Mouse (Mus musculus) hindbrain, embryonic 14.5 days (tissue): ENCODE measurements at regions not wholly inside any gene's neighbourhood (a gene's known extent, or its start where the extent isn't known, plus 50 kb on each side); places are given as distances from the start of the nearest gene placed in this dataset.

Experiments
- ATAC-seq: fragments of 200-750 bp; cut with Nextera tagmentation; 2 replicates; pipeline ENCODE4 v1.8.0; 2017; ENCODE audit warnings: moderate number of reproducible peaks, mild to moderate bottlenecking, moderate TSS enrichment, moderate library complexity; ENCODE audit not compliant: low FRiP score
- DNase-seq: peaks from one replicate; pipeline ENCODE4 v3.0.0-alpha.2; 2015; ENCODE audit warnings: low spot score
- H3K27ac ChIP-seq: fragments of 300-500 bp; sonication (generic); 2 replicates; pipeline ENCODE4 v1.5.1; 2014; ENCODE audit warnings: mild to moderate bottlenecking, moderate library complexity
- H3K27me3 ChIP-seq: fragments of 300-500 bp; sonication (generic); 2 replicates; pipeline ENCODE4 v1.6.1; 2014; ENCODE audit warnings: mild to moderate bottlenecking, low read length, mixed read lengths; ENCODE audit not compliant: control insufficient read depth, insufficient read depth
- H3K36me3 ChIP-seq: fragments of 300-500 bp; sonication (generic); replicated peaks from 2 replicates; pipeline ENCODE4 v1.6.1; 2014; ENCODE audit not compliant: control insufficient read depth, insufficient read depth
- H3K4me1 ChIP-seq: fragments of 300-500 bp; sonication (generic); replicated peaks from 2 replicates; pipeline ENCODE4 v1.6.1; 2014; ENCODE audit warnings: antibody characterized with exemption, low read length, mixed read lengths; ENCODE audit not compliant: control insufficient read depth, insufficient read depth
- H3K4me2 ChIP-seq: fragments of 300-500 bp; sonication (generic); replicated peaks from 2 replicates; pipeline ENCODE4 v1.6.1; 2014; ENCODE audit warnings: mild to moderate bottlenecking, moderate library complexity
- H3K4me3 ChIP-seq: fragments of 300-500 bp; sonication (generic); replicated peaks from 2 replicates; pipeline ENCODE4 v1.5.1; 2014; ENCODE audit warnings: mild to moderate bottlenecking, low read length
- H3K9ac ChIP-seq: fragments of 300-500 bp; sonication (generic); 2 replicates; pipeline ENCODE4 v1.6.1; 2014
- H3K9me3 ChIP-seq: fragments of 300-500 bp; sonication (generic); 2 replicates; pipeline ENCODE4 v1.6.1; 2016; ENCODE audit warnings: low read length; ENCODE audit not compliant: control insufficient read depth
- WGBS: fragments of 180-500 bp; shearing (Covaris S2); extraction: QIAGEN DNeasy Blood & Tissue Kit; methylation state at CpG from one replicate; pipeline ENCODE4 v1.1.7; 2014; 5-methylcytosine and 5-hydroxymethylcytosine counted together

- no peaks in the 10 kb centered on the region for H3K27me3 ChIP-seq
- 81% methylated on average over 7 of the region's 7 CpGs for WGBS
- no peak overlapping the region for H3K27ac ChIP-seq
- H3K9me3 ChIP-seq, result no peaks in the 10 kb centered on the region
- no peak overlapping the region for H3K4me2 ChIP-seq
- no peaks in the 10 kb centered on the region for H3K36me3 ChIP-seq
- ATAC-seq, result no peak
- no peak for DNase-seq
- H3K9ac ChIP-seq, result no peak overlapping the region
- no peak overlapping the region for H3K4me3 ChIP-seq
- no peaks in the 10 kb centered on the region for H3K4me1 ChIP-seq
Measured at GRCm38 (mm10) chr9:112839071-112839793, 603.5 kb upstream of the Arpp21 start.

DNA sequence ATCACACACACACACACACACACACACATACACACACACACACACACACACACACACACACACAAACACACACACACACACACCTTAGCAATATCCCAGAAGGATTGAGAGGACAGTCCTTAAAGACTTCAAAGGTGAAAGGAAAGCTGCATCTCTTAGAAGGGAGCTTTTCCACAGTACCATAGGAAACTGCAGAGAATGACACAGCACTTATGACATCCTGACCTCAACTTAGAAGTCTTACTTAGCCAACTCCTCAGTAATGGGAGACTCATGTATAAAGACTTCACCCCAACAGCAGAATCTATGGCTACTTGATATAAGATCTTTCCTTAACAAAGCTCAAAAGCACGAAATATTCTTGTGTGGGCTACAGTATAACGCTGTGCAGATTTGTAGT, 601.8 kb upstream of the Arpp21 start:
- ATAC-seq (no peak), DNase-seq (no peak)
- WGBS, result 92% methylated on average over 2 of the region's 2 CpGs
- Histone ChIP-seq H3K9me3 (no peaks in the 10 kb centered on the region), H3K27me3 (no peaks in the 10 kb centered on the region), H3K4me2 (no peak overlapping the region), H3K4me3 (no peak overlapping the region), H3K9ac (no peak overlapping the region), H3K27ac (no peak overlapping the region), H3K36me3 (no peaks in the 10 kb centered on the region), H3K4me1 (no peaks in the 10 kb centered on the region)

DNA sequence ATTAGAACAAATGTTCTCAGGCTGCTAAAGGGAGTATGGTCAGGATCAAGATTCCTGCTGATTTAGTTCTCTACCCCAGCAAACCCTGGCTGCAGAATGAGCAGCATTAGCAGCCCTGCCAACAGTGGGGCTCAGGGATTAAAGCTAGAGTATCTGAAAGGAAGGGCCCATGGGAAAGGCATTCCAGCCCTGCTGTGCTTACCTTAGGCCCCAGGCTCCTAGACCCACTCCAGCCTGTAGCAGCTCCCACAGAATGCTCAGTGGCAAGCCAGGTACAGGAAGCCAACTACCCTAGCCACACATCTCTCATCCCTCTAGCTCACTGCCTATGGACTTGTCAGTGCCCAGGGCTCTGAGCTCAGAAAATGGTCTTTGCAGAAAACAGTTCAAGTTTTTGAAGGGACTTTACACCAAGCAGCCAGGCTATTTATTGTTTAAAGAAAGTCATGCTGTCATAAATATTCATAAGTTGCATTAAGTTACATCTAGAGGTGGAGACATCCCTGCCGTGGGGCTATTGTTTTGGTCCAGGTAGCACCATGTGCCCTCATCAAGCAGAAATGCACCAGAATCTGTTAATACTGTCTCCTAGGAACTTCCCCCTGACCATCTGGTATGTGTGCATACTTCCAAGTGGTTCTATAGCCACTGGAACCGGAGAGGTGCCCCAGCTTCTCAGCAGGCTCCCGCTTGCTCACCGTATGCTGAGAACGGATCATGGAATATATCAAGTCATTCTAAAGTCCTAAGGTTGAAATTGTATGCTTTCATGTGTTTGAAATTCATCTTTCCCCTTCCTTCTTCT, 598.9 kb upstream of the Arpp21 start:
- DNase-seq, result no peak
- H3K4me2 ChIP-seq, result no peak overlapping the region
- H3K9ac ChIP-seq, result no peak overlapping the region
- ATAC-seq, result no peak
- no peaks in the 10 kb centered on the region for H3K4me1 ChIP-seq
- H3K9me3 ChIP-seq, result no peaks in the 10 kb centered on the region
- 69% methylated on average over 5 of the region's 5 CpGs for WGBS
- no peak overlapping the region for H3K4me3 ChIP-seq
- H3K27me3 ChIP-seq, result no peaks in the 10 kb centered on the region
- H3K36me3 ChIP-seq, result no peaks in the 10 kb centered on the region
- no peak overlapping the region for H3K27ac ChIP-seq

GRCm38 (mm10) chr9:112831102-112831501, 595.4 kb upstream of the Arpp21 start:
- no peak overlapping the region for H3K4me2 ChIP-seq
- H3K4me3 ChIP-seq, result no peak overlapping the region
- H3K9ac ChIP-seq, result no peak overlapping the region
- H3K4me1 ChIP-seq, result no peaks in the 10 kb centered on the region
- H3K36me3 ChIP-seq, result no peaks in the 10 kb centered on the region
- H3K9me3 ChIP-seq, result no peaks in the 10 kb centered on the region
- H3K27me3 ChIP-seq, result no peaks in the 10 kb centered on the region
- ATAC-seq (no peak), DNase-seq (no peak)
- no peak overlapping the region for H3K27ac ChIP-seq
- WGBS, result 74% methylated on average over 2 of the region's 2 CpGs

DNA sequence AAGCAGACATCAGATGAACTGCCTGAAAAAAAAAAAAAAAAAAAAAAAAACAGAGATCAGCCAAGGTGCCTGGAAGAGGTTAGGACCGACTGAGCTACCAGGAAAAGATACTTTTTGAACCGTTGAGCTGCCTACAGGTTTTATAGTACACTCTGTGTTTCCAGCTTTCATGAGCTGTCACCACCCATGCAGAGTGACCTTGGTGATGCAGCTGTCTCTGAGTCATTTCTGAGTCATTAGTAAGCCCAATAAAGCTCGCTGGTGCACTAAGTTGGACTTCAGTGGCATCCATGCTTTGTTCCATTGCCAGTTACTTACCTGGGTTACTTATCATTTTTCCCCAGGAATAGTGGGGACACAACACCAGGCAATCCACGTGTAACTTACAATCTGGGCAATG, 592.9 kb upstream of the Arpp21 start:
- ATAC-seq, result no peak
- no peak overlapping the region for H3K4me2 ChIP-seq
- WGBS, result 81% methylated on average over 4 of the region's 4 CpGs

GRCm38 (mm10) chr9:112826592-112826991, 590.9 kb upstream of the Arpp21 start:
- 48% methylated on average over 5 of the region's 5 CpGs for WGBS
- no peak overlapping the region for H3K4me3 ChIP-seq
- no peaks in the 10 kb centered on the region for H3K27me3 ChIP-seq
- H3K9me3 ChIP-seq, result no peaks in the 10 kb centered on the region
- no peak overlapping the region for H3K4me2 ChIP-seq
- ATAC-seq (no peak), DNase-seq (no peak)
- H3K27ac ChIP-seq, result no peak overlapping the region
- H3K9ac ChIP-seq, result no peak overlapping the region
- no peaks in the 10 kb centered on the region for H3K36me3 ChIP-seq
- H3K4me1 ChIP-seq, result no peaks in the 10 kb centered on the region

More for the DNA sequence above, 592.9 kb upstream of the Arpp21 start:
- Histone ChIP-seq H3K9me3 (no peaks in the 10 kb centered on the region), H3K27me3 (no peaks in the 10 kb centered on the region), H3K36me3 (no peaks in the 10 kb centered on the region), H3K9ac (no peak overlapping the region), H3K4me1 (no peaks in the 10 kb centered on the region), H3K4me3 (no peak overlapping the region), H3K27ac (no peak overlapping the region)
- no peak for DNase-seq

- no peaks in the 10 kb centered on the region for H3K4me1 ChIP-seq
Measured at GRCm38 (mm10) chr9:112821940-112822339, 586.2 kb upstream of the Arpp21 start.

GRCm38 (mm10) chr9:112811946-112812345, 576.2 kb upstream of the Arpp21 start:
- Histone ChIP-seq H3K9me3 (no peaks in the 10 kb centered on the region), H3K36me3 (no peaks in the 10 kb centered on the region), H3K4me1 (no peaks in the 10 kb centered on the region), H3K27me3 (no peaks in the 10 kb centered on the region), H3K4me3 (no peak overlapping the region), H3K4me2 (no peak overlapping the region), H3K9ac (no peak overlapping the region), H3K27ac (no peak overlapping the region)
- DNase-seq, result no peak
- WGBS, result 45% methylated on average over 1 of the region's 1 CpGs
- no peak for ATAC-seq

More at GRCm38 (mm10) chr9:112821940-112822339, 586.2 kb upstream of the Arpp21 start:
- no peaks in the 10 kb centered on the region for H3K36me3 ChIP-seq
- H3K9me3 ChIP-seq, result no peaks in the 10 kb centered on the region
- no peak overlapping the region for H3K9ac ChIP-seq
- no peaks in the 10 kb centered on the region for H3K27me3 ChIP-seq
- H3K4me3 ChIP-seq, result no peak overlapping the region
- DNase-seq (no peak), ATAC-seq (no peak)
- no peak overlapping the region for H3K27ac ChIP-seq
- H3K4me2 ChIP-seq, result no peak overlapping the region
- WGBS, result 79% methylated on average over 1 of the region's 1 CpGs

DNA sequence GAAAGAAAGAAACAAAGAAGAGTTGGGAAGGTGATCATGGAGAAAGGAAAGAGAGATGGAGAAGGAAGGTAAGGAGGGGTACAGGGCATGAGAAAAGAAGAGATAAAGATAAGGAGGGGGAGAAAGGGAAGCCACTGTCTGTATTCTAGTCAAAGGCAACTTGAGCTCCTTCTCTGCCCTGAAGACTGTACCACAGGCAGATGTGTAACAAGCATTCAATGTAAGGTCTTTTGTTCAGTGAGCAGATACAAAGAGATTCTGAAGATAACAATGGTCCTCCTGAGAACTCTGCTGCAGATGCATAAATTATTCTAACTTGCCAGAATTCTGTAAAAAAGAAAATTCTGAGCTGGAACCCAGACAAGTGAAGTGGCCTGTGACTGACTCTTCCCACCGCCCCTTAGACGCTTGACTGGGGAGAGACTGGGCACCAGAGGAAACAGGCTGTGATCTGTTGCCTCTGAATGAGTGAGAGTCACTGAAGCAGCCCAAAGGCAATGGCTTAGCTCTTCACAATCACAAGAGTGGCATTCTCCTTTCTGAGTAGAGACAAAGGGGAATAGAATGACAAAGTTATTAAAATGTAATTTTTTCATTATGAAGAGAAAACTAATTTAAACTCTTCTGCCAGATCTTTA, 564.0 kb upstream of the Arpp21 start:
- Histone ChIP-seq H3K4me1 (no peaks in the 10 kb centered on the region), H3K4me3 (no peak overlapping the region), H3K9ac (no peak overlapping the region), H3K9me3 (no peaks in the 10 kb centered on the region), H3K36me3 (no peaks in the 10 kb centered on the region), H3K27ac (no peak overlapping the region), H3K27me3 (no peaks in the 10 kb centered on the region), H3K4me2 (no peak overlapping the region)
- no peak for DNase-seq
- WGBS, result 23% methylated on average over 2 of the region's 2 CpGs
- ATAC-seq, result no peak
